Mouse (Mus musculus): ENCODE data around the gene Cldn4. TPM values are rescaled to one million over a fixed set of nuclear protein-coding genes. Genes with fewer than 3 reads are reported as not detected.
"Not testable (repeated sequence)": the region's sequence is repeated elsewhere in the genome, so short reads cannot be mapped to it uniquely, and the experiment has no call there.

Gene Cldn4
- polyA plus RNA-seq, 1 experiment from 2014 or later = not detected

DNA sequence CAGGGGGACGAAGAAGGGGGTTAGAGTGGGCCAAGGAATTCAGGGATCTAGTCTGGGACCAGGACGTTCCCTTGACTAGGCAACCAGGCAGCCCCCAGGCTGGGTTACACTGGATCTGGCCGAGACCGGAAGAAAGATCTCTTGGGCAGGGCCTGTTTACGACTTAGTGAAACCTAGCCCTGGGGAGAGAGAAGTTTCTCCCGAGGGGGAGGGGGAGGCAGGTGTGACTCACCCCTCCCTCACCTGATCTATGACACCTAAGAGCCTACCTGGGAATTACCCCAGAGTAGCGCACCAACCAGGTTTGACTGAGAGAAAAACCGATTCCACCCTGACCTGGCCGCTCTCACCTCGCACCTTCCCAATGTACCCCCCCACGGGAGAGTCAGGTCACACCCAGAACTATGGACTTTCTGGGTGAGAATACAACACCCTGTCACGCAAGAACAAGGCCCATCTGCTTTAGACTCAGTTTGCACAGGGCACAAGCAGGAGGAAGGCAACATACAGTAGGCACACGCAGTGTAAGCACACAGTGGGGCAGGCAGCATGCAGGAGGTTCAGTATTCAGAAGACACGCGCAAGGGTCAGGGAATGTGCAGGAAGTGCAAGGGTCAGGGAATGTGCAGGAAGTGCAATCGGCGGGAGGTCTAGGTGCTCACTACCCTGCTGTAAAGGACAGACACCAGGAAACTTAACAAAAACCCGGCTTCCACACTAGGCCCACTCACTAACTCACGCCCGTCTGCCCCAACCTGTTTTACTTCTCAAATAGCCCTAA, 20.6 kb upstream of the Cldn4 start:
- ATAC-seq = no peak
- H3K9ac ChIP-seq (ENCODE audit: low read depth, low read length) = no peak overlapping the region
- H3K27ac ChIP-seq (ENCODE audit: low read length) = no peak overlapping the region
- H3K27me3 ChIP-seq (ENCODE audit: control insufficient read depth, insufficient read depth, low read depth, low read length) = no peaks in the 10 kb centered on the region
- 79% methylated on average over 20 of the region's 20 CpGs for WGBS
- H3K4me2 ChIP-seq (ENCODE audit: low read length) = no peak overlapping the region
- H3K4me1 ChIP-seq (ENCODE audit: control insufficient read depth, insufficient read depth, low read length) = peaks cover 8% of the 10 kb centered on the region; the same call in 1 of the 2 replicates
- H3K9me3 ChIP-seq (replicated peaks; ENCODE audit: control insufficient read depth, low read length, poor library complexity, severe bottlenecking) = no peaks in the 10 kb centered on the region
- H3K4me3 ChIP-seq (ENCODE audit: low read depth, low read length) = no peak overlapping the region
- H3K36me3 ChIP-seq (ENCODE audit: control insufficient read depth, insufficient read depth, low read length) = no peaks in the 10 kb centered on the region

DNA sequence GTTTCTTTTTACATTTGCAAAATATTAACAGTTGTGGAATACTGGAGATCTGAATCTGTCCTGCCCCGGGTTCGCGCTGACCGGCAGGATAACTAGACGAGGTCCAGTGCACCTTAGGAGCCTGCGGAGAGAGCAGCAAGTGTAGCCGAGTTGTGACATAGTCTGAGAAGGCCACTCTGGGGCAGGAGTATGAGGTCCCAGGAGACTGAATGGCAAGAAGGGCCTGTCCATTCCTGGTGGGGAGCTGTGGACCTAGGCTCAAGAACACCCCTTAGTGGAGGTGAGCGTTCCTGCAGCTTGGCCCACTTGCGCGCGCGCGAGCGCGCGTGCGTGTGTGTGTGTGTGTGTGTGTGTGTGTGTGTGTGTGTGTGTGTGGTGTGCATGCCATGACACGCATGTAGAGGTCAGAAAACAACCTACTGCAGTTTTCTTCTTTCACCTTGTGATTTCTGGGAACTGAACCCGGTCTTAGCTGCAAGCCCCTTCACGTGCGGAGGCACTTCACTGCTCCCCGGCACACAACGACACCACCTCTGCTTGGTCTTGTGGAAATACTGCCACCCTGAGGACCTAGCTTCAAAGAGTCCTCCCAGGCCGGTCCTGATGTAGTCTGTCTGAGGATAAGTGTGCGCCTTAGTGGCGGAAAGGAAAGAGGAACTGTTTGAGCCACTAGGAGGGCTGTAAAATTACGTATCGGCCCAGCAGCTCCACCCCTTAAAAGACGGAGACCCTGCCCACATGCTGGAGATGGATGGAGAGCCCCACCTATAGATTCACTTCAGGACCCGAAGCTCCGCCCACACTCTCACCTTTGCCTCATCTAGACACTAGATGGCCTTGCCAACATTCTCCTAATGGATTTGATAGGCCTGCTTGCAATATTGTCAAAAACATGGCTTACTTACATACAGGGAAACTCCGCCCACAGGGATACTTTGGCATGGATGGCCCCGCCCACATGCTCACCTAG, 19.4 kb upstream of the Cldn4 start:
- H3K36me3 ChIP-seq (ENCODE audit: control insufficient read depth, insufficient read depth, low read length) = no peaks in the 10 kb centered on the region
- 3% methylated on average over 33 of the region's 33 CpGs for WGBS
- peaks cover 8% of the 10 kb centered on the region; the same call in 1 of the 2 replicates for H3K4me1 ChIP-seq (ENCODE audit: control insufficient read depth, insufficient read depth, low read length)
- no peaks in the 10 kb centered on the region for H3K9me3 ChIP-seq (replicated peaks; ENCODE audit: control insufficient read depth, low read length, poor library complexity, severe bottlenecking)
- H3K27me3 ChIP-seq (ENCODE audit: control insufficient read depth, insufficient read depth, low read depth, low read length) = no peaks in the 10 kb centered on the region
- no peak overlapping the region for H3K9ac ChIP-seq (ENCODE audit: low read depth, low read length)
- peak overlapping the region; percentile 33 for H3K4me2 ChIP-seq (ENCODE audit: low read length)
- peak overlapping the region; percentile 25 for H3K4me3 ChIP-seq (ENCODE audit: low read depth, low read length)
- peak; percentile 89 for ATAC-seq
- no peak overlapping the region for H3K27ac ChIP-seq (ENCODE audit: low read length)

DNA sequence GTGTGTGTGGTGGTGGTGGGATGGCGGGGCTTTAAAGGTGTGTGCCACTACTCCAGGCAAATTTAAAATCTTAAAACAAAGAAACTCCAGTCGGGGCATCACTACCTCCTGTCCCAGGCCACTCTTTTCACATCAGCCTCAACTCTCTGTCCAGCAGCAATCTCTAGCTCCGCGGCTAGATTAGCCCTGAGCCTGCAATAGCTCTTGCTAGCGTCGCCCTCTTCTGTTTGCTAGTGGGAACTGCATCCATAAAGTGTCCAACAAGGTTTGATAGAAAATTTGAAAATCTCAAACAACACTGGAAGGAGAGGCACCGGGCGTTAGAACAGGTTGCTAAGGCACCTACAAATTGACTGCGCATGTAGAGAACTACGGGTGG, 18.7 kb upstream of the Cldn4 start:
- Histone ChIP-seq H3K4me2 (ENCODE audit: low read length) (peak overlapping the region; percentile 33), H3K4me1 (ENCODE audit: control insufficient read depth, insufficient read depth, low read length) (peaks cover 8% of the 10 kb centered on the region; the same call in 1 of the 2 replicates), H3K27ac (ENCODE audit: low read length) (no peak overlapping the region), H3K36me3 (ENCODE audit: control insufficient read depth, insufficient read depth, low read length) (no peaks in the 10 kb centered on the region), H3K9me3 (replicated peaks; ENCODE audit: control insufficient read depth, low read length, poor library complexity, severe bottlenecking) (no peaks in the 10 kb centered on the region), H3K9ac (ENCODE audit: low read depth, low read length) (no peak overlapping the region), H3K4me3 (ENCODE audit: low read depth, low read length) (peak overlapping the region; percentile 25), H3K27me3 (ENCODE audit: control insufficient read depth, insufficient read depth, low read depth, low read length) (no peaks in the 10 kb centered on the region)
- WGBS = 4% methylated on average over 10 of the region's 10 CpGs
- ATAC-seq = peak; percentile 67; the same call in 1 of the 2 replicates

GRCm38 (mm10) chr5:134964655-134965054, 17.9 kb upstream of the Cldn4 start:
- H3K9me3 ChIP-seq (replicated peaks; ENCODE audit: control insufficient read depth, low read length, poor library complexity, severe bottlenecking); H3K4me2 ChIP-seq (ENCODE audit: low read length); H3K9ac ChIP-seq (ENCODE audit: low read depth, low read length); H3K4me1 ChIP-seq (ENCODE audit: control insufficient read depth, insufficient read depth, low read length); H3K27ac ChIP-seq (ENCODE audit: low read length); H3K4me3 ChIP-seq (ENCODE audit: low read depth, low read length); H3K27me3 ChIP-seq (ENCODE audit: control insufficient read depth, insufficient read depth, low read depth, low read length); H3K36me3 ChIP-seq (ENCODE audit: control insufficient read depth, insufficient read depth, low read length); ATAC-seq: not testable (repeated sequence)

DNA sequence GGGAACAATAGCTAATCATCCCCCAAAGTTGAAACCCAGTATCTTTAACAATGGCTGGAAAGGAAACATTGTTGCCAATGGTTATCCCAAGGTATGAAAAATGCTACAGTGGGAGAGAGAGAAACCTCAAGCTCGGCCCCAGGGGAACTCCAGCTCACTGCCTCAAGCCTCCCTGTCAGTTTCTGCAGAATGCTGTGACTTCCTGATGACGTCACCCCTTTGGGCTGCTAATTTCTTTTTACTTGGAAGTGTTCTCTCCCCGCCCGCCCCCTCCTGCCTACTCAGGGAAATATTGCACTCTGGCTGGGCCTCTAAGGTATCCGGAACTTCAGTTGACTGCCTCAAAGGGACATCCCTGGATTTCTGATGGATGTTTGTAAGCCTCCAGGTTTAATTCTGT, 16.8 kb upstream of the Cldn4 start:
- Histone ChIP-seq H3K36me3 (ENCODE audit: control insufficient read depth, insufficient read depth, low read length) (no peaks in the 10 kb centered on the region), H3K4me3 (ENCODE audit: low read depth, low read length) (no peak overlapping the region), H3K4me2 (ENCODE audit: low read length) (no peak overlapping the region), H3K27ac (ENCODE audit: low read length) (no peak overlapping the region), H3K9me3 (replicated peaks; ENCODE audit: control insufficient read depth, low read length, poor library complexity, severe bottlenecking) (no peaks in the 10 kb centered on the region), H3K4me1 (ENCODE audit: control insufficient read depth, insufficient read depth, low read length) (peaks cover 8% of the 10 kb centered on the region; the same call in 1 of the 2 replicates), H3K27me3 (ENCODE audit: control insufficient read depth, insufficient read depth, low read depth, low read length) (no peaks in the 10 kb centered on the region), H3K9ac (ENCODE audit: low read depth, low read length) (no peak overlapping the region)
- 50% methylated on average over 5 of the region's 5 CpGs for WGBS
- no peak for ATAC-seq

DNA sequence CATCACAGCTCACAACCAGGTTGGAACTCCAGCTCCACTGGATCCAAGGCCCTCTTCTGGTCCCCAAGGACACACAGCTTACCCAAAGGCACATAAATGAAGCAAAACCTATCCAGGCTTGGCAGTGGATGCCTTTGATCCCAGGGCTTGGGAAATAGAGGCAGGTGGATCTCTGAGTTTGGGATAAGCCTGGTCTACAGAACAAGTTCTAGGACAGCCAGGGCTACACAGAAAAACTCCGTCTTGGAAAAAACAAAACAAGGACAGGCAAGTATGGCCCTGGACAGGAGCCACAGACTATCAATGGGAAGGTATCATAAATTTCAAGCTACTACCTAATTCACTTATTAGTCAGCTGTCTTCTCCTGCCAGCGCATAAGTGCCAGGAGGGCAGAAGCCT, 14.8 kb upstream of the Cldn4 start:
- no peak for ATAC-seq
- Histone ChIP-seq H3K4me3 (ENCODE audit: low read depth, low read length) (no peak overlapping the region), H3K9ac (ENCODE audit: low read depth, low read length) (no peak overlapping the region), H3K27me3 (ENCODE audit: control insufficient read depth, insufficient read depth, low read depth, low read length) (no peaks in the 10 kb centered on the region), H3K36me3 (ENCODE audit: control insufficient read depth, insufficient read depth, low read length) (no peaks in the 10 kb centered on the region), H3K4me1 (ENCODE audit: control insufficient read depth, insufficient read depth, low read length) (peaks cover 6% of the 10 kb centered on the region; the same call in 1 of the 2 replicates), H3K4me2 (ENCODE audit: low read length) (no peak overlapping the region), H3K9me3 (replicated peaks; ENCODE audit: control insufficient read depth, low read length, poor library complexity, severe bottlenecking) (no peaks in the 10 kb centered on the region), H3K27ac (ENCODE audit: low read length) (no peak overlapping the region)
- WGBS = 100% methylated on average over 2 of the region's 2 CpGs

DNA sequence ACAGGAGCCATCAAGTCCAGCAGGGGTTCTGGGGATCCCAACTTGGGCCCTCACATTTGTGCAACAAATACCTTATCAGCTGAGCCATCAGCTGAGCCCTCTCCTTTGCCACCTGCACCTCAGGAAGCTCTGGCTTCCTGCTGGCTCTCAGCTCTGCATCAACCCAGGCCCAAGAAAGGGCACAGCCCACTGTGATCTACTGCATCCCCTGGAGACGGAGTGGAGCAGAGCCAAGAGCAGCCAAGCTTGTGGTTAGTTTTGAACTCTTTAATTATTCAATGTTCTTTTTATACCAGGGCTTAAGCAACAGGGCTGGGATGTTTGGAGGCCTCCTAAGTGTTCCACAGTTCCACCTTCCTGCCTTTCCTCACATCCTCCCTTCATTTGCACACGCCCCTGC, 13.7 kb upstream of the Cldn4 start:
- Histone ChIP-seq H3K36me3 (ENCODE audit: control insufficient read depth, insufficient read depth, low read length) (no peaks in the 10 kb centered on the region), H3K4me3 (ENCODE audit: low read depth, low read length) (no peak overlapping the region), H3K9ac (ENCODE audit: low read depth, low read length) (no peak overlapping the region), H3K9me3 (replicated peaks; ENCODE audit: control insufficient read depth, low read length, poor library complexity, severe bottlenecking) (no peaks in the 10 kb centered on the region), H3K4me2 (ENCODE audit: low read length) (no peak overlapping the region), H3K27me3 (ENCODE audit: control insufficient read depth, insufficient read depth, low read depth, low read length) (no peaks in the 10 kb centered on the region), H3K27ac (ENCODE audit: low read length) (no peak overlapping the region), H3K4me1 (ENCODE audit: control insufficient read depth, insufficient read depth, low read length) (no peaks in the 10 kb centered on the region)
- ATAC-seq = no peak
- WGBS = 65% methylated on average over 2 of the region's 2 CpGs

GRCm38 (mm10) chr5:134959114-134959513, 12.4 kb upstream of the Cldn4 start:
- no peak for ATAC-seq
- H3K36me3 ChIP-seq (ENCODE audit: control insufficient read depth, insufficient read depth, low read length) = no peaks in the 10 kb centered on the region
- WGBS = 73% methylated on average over 7 of the region's 7 CpGs

GRCm38 (mm10) chr5:134955491-134955890, 8.8 kb upstream of the Cldn4 start:
- 88% methylated on average over 5 of the region's 5 CpGs for WGBS
- Histone ChIP-seq H3K9me3 (replicated peaks; ENCODE audit: control insufficient read depth, low read length, poor library complexity, severe bottlenecking) (no peaks in the 10 kb centered on the region), H3K36me3 (ENCODE audit: control insufficient read depth, insufficient read depth, low read length) (no peaks in the 10 kb centered on the region), H3K27ac (ENCODE audit: low read length) (no peak overlapping the region), H3K4me1 (ENCODE audit: control insufficient read depth, insufficient read depth, low read length) (no peaks in the 10 kb centered on the region), H3K4me2 (ENCODE audit: low read length) (no peak overlapping the region), H3K27me3 (ENCODE audit: control insufficient read depth, insufficient read depth, low read depth, low read length) (no peaks in the 10 kb centered on the region), H3K9ac (ENCODE audit: low read depth, low read length) (no peak overlapping the region), H3K4me3 (ENCODE audit: low read depth, low read length) (no peak overlapping the region)
- no peak for ATAC-seq

More at GRCm38 (mm10) chr5:134959114-134959513, 12.4 kb upstream of the Cldn4 start:
- Histone ChIP-seq H3K4me2 (ENCODE audit: low read length) (no peak overlapping the region), H3K27me3 (ENCODE audit: control insufficient read depth, insufficient read depth, low read depth, low read length) (no peaks in the 10 kb centered on the region), H3K4me1 (ENCODE audit: control insufficient read depth, insufficient read depth, low read length) (no peaks in the 10 kb centered on the region), H3K9me3 (replicated peaks; ENCODE audit: control insufficient read depth, low read length, poor library complexity, severe bottlenecking) (no peaks in the 10 kb centered on the region), H3K9ac (ENCODE audit: low read depth, low read length) (no peak overlapping the region), H3K27ac (ENCODE audit: low read length) (no peak overlapping the region), H3K4me3 (ENCODE audit: low read depth, low read length) (no peak overlapping the region)
